Comparison of ENCODE assay signal across 8 mouse cellular contexts in genomic region chr11:98729119-98729588, GRCm38 (mm10). TPM values are rescaled to one million over a fixed set of nuclear protein-coding genes. Genes with fewer than 3 reads are reported as not detected.
DNase-seq lines count a peak whose midpoint lies in the region; ATAC-seq and TF ChIP-seq lines count a peak whose summit lies in the region.

TSS of gene Med24 (minus strand) at chr11:98729435.

- TF ChIP-seq CTCF in liver, postnatal 0 days (IDR thresholded peaks at IDR 0.05; ENCODE audit: low read depth): no peak

- no peaks in the 10 kb centered on the region for H3K36me3 ChIP-seq in ES-E14 (ENCODE audit: control insufficient read depth, insufficient read depth, low read length, poor library complexity, severe bottlenecking)
- H3K36me3 ChIP-seq in forebrain, embryonic 13.5 days (ENCODE audit: poor library complexity, severe bottlenecking): peaks cover 34% of the 10 kb centered on the region
- H3K36me3 ChIP-seq in liver, postnatal 0 days (replicated peaks; ENCODE audit: insufficient read depth, low read length): 0 out of 2 replicates have a peak, but pooled peaks cover 7% of the 10 kb centered on the region
- peaks cover 15% of the 10 kb centered on the region; the same call in 1 of the 2 replicates for H3K36me3 ChIP-seq in neural tube, embryonic 14.5 days (ENCODE audit: control insufficient read depth, insufficient read depth, low read length)

- TF ChIP-seq EP300 in liver, postnatal 0 days (IDR thresholded peaks at IDR 0.05; ENCODE audit: low read depth): no peak

- intact Hi-C loops in heart, postnatal 10 days (cut with DNase I): no loop called here

- peak within 1 kb of the TSS; percentile 78 to 89 for H3K4me3 ChIP-seq in ES-E14 (ENCODE audit: insufficient read depth in 1 of 2, low read depth in 1 of 2, low read length in 2 of 2, poor library complexity in 1 of 2, severe bottlenecking in 1 of 2)
- H3K4me3 ChIP-seq in forebrain, embryonic 13.5 days: peak within 1 kb of the TSS; percentile 66
- peak within 1 kb of the TSS; percentile 88 for H3K4me3 ChIP-seq in liver, postnatal 0 days (ENCODE audit: low read depth, low read length)
- peak within 1 kb of the TSS; percentile 48 for H3K4me3 ChIP-seq in neural tube, embryonic 14.5 days (ENCODE audit: low read depth, low read length)

- no peak within 1 kb of the TSS for H3K27ac ChIP-seq in ES-E14 (ENCODE audit: insufficient read depth, low read depth, low read length, poor library complexity, severe bottlenecking)
- H3K27ac ChIP-seq in forebrain, embryonic 13.5 days: peak within 1 kb of the TSS; percentile 74
- peak within 1 kb of the TSS; percentile 44; the same call in 1 of the 2 replicates for H3K27ac ChIP-seq in liver, postnatal 0 days (ENCODE audit: low read depth)
- peak within 1 kb of the TSS; percentile 74; the same call in 1 of the 2 replicates for H3K27ac ChIP-seq in neural tube, embryonic 14.5 days (ENCODE audit: low read depth, low read length)

- in situ Hi-C loops in ES-E14 (cut with MboI; ENCODE audit: low sequenced_read_pairs in 2 of 2, unreplicated experiment in 2 of 2): no loop called here

- DNase-seq in ES-E14 (ENCODE audit: low read depth, low spot score): peak; percentile 83
- DNase-seq in c-Kit-positive CD71-positive TER-119-positive erythroid progenitor cells, embryonic 14.5 days (ENCODE audit: low spot score): peak; percentile 89
- DNase-seq in heart, postnatal 10 days: peak; percentile 92 to 93
- DNase-seq in large intestine, adult 2 months (ENCODE audit: low read depth, low spot score): no peak
- DNase-seq in liver, postnatal 0 days: peak; percentile 85
- DNase-seq in thymus, postnatal 0 days (ENCODE audit: low spot score): peak; percentile 89

- H3K9ac ChIP-seq in ES-E14 (ENCODE audit: insufficient read depth, low read depth, low read length, poor library complexity, severe bottlenecking): peak within 1 kb of the TSS; percentile 77
- H3K9ac ChIP-seq in forebrain, embryonic 13.5 days: peak within 1 kb of the TSS; percentile 71
- H3K9ac ChIP-seq in liver, postnatal 0 days (replicated peaks): peak within 1 kb of the TSS; percentile 70
- H3K9ac ChIP-seq in neural tube, embryonic 14.5 days (replicated peaks; ENCODE audit: low read depth, low read length): peak within 1 kb of the TSS; percentile 58

- no peaks in the 10 kb centered on the region for H3K4me1 ChIP-seq in ES-E14 (ENCODE audit: control insufficient read depth in 2 of 2, insufficient read depth in 2 of 2, low read length in 2 of 2, poor library complexity in 1 of 2)
- peaks cover 16% of the 10 kb centered on the region for H3K4me1 ChIP-seq in forebrain, embryonic 13.5 days
- peaks cover 5% of the 10 kb centered on the region for H3K4me1 ChIP-seq in liver, postnatal 0 days (ENCODE audit: insufficient read depth)
- peaks cover 6% of the 10 kb centered on the region for H3K4me1 ChIP-seq in neural tube, embryonic 14.5 days (ENCODE audit: control insufficient read depth, insufficient read depth, low read length)

- ATAC-seq in forebrain, embryonic 13.5 days: peak; percentile 97
- ATAC-seq in liver, postnatal 0 days: peak; percentile 98
- peak; percentile 95 for ATAC-seq in neural tube, embryonic 14.5 days (ENCODE audit: low read depth)

- no peaks in the 10 kb centered on the region for H3K9me3 ChIP-seq in ES-E14 (ENCODE audit: control insufficient read depth, insufficient read depth, low read depth, low read length)
- H3K9me3 ChIP-seq in forebrain, embryonic 13.5 days (replicated peaks): peaks cover 2% of the 10 kb centered on the region; the same call in 1 of the 2 replicates
- H3K9me3 ChIP-seq in liver, postnatal 0 days (ENCODE audit: low read length): peaks cover 2% of the 10 kb centered on the region; the same call in 1 of the 2 replicates
- no peaks in the 10 kb centered on the region for H3K9me3 ChIP-seq in neural tube, embryonic 14.5 days (ENCODE audit: control insufficient read depth, low read length)

- under 1% methylated on average over 16 of the region's 16 CpGs for WGBS in forebrain, embryonic 13.5 days
- WGBS in large intestine, adult 2 months: under 1% methylated on average over 16 of the region's 16 CpGs
- WGBS in liver, postnatal 0 days (ENCODE audit: insufficient replicate concordance): under 1% methylated on average over 16 of the region's 16 CpGs
- WGBS in neural tube, embryonic 14.5 days: under 1% methylated on average over 16 of the region's 16 CpGs

- H3K4me2 ChIP-seq in forebrain, embryonic 13.5 days: peak within 1 kb of the TSS; percentile 88
- H3K4me2 ChIP-seq in liver, postnatal 0 days (ENCODE audit: low read depth, low read length): peak within 1 kb of the TSS; percentile 87
- H3K4me2 ChIP-seq in neural tube, embryonic 14.5 days (ENCODE audit: low read depth, low read length): peak within 1 kb of the TSS; percentile 72

- peaks cover 3% of the 10 kb centered on the region; the same call in 1 of the 2 replicates for H3K27me3 ChIP-seq in forebrain, embryonic 13.5 days
- H3K27me3 ChIP-seq in liver, postnatal 0 days (ENCODE audit: insufficient read depth, low read length): no peaks in the 10 kb centered on the region
- H3K27me3 ChIP-seq in neural tube, embryonic 14.5 days (ENCODE audit: control insufficient read depth, insufficient read depth, low read length): no peaks in the 10 kb centered on the region

TF ChIP-seq in ES-E14, 5 proteins besides CTCF, POLR2A, EP300 and RAD21:
- TF ChIP-seq CHD2 (IDR thresholded peaks at IDR 0.05; ENCODE audit: low read depth, low read length): peak; percentile 96
- no peak for TF ChIP-seq ZC3H11A (IDR thresholded peaks at IDR 0.05; ENCODE audit: borderline replicate concordance, low read depth, low read length)
- no peak for TF ChIP-seq ZNF384 (IDR thresholded peaks at IDR 0.05; ENCODE audit: low read depth, low read length)
- no peak for TF ChIP-seq MAFK (IDR thresholded peaks at IDR 0.05; ENCODE audit: insufficient read depth, low read depth, low read length)
- peak; percentile 96 for TF ChIP-seq HCFC1 (IDR thresholded peaks at IDR 0.05; ENCODE audit: borderline replicate concordance, insufficient read depth, low read length)
TF ChIP-seq in ES-E14: peak in this region for 2.

RNA-seq across cellular contexts. Expression of gene Med24, which starts in this region (rescaled TPM):
- total RNA-seq in ES-E14 (2012; rRNA removed): 53.5 and 75.7 TPM in 2 replicates
- polyA plus RNA-seq in forebrain, embryonic 13.5 days (2015; fragmentation: Nextera tagmentation; extraction: Ambion mirVana): 79.0 and 86.0 TPM in 2 replicates
- total RNA-seq in heart, postnatal 10 days (2021): 10 to 100 TPM; 44.9 to 52.1 TPM
- 43.2 and 50.8 TPM in 2 replicates for polyA plus RNA-seq in large intestine, adult 2 months (2012; rRNA removed)
- polyA plus RNA-seq in liver, postnatal 0 days (2015; fragmentation: Nextera tagmentation; extraction: Ambion mirVana): 10.5 and 10.9 TPM in 2 replicates
- 52.3 and 59.4 TPM in 2 replicates for polyA plus RNA-seq in neural tube, embryonic 14.5 days (2014; fragmentation: Nextera tagmentation; extraction: Ambion mirVana)
- polyA plus RNA-seq in thymus, postnatal 0 days (2015; fragmentation: Nextera tagmentation; extraction: Ambion mirVana): 48.3 and 48.5 TPM in 2 replicates
